Mouse (Mus musculus) left cerebral cortex, adult 2 months (tissue): ENCODE data around the gene Styxl1. TPM values are rescaled to one million over a fixed set of nuclear protein-coding genes. Genes with fewer than 3 reads are reported as not detected.
A peak's percentile ranks its signal among the peaks of the same experiment; 100 is the strongest.

Experiments
- DNase-seq, 2 experiments: peaks; one replicate each; pipeline ENCODE4 v3.0.0; 2021 to 2022; ENCODE audit warnings: low spot score in 2 of 2, mixed read lengths in 1 of 2; ENCODE audit errors: extremely low spot score in 1 of 2
- H3K27ac ChIP-seq: fragments of 200-600 bp; 2 replicates; pipeline ENCODE4 v1.8.1; 2022
- H3K4me3 ChIP-seq: fragments of 200-600 bp; 2 replicates; pipeline ENCODE4 v1.8.1; 2022
- CTCF ChIP-seq: fragments of 200-600 bp; IDR thresholded peaks from 2 replicates; pipeline ENCODE4 v1.8.1; 2022; ENCODE audit warnings: antibody characterized with exemption, mild to moderate bottlenecking, moderate library complexity
- intact Hi-C: fragments of 180-260 bp; cut with DNase I; formaldehyde crosslinking; loops from one replicate; pipeline ENCODE4 v1.15.1; 2025
- total RNA-seq, 2 experiments: library from RNA; stranded (reverse); gene quantifications; 2 replicates each; pipeline ENCODE4 v1.2.3; 2021

The Styxl1 gene
- total RNA-seq, 2 experiments from 2014 or later, result not detected

DNA sequence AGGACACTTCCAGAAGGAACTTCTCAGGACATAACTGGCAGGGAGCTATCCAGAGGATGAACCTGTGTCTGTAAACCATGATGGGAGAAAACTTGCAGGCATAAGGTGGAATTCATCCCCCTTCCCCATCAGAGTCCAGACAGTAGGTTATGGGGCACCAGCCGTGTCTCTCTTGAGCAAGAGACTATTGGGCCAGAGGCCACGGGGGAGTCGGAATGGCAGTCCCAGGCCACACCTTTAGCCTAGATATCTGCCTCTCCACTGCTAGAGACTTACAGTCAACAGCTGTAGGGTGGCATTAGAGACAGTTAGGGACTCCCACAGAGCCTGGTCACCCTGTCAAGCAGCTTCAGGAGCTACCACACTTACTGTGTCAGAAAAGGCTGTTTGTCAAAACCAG is 16.3 kb downstream of the Styxl1 start:
- H3K4me3 ChIP-seq, result no peak overlapping the region
- TF ChIP-seq CTCF, result no peak
- H3K27ac ChIP-seq, result no peak overlapping the region
- intact Hi-C loops, result loop anchor here (2.0 to 5.0 kb wide), 4 partner anchors 131 to 360 kb away; no protein-coding TSS in a partner anchor
- DNase-seq, result no peak

DNA sequence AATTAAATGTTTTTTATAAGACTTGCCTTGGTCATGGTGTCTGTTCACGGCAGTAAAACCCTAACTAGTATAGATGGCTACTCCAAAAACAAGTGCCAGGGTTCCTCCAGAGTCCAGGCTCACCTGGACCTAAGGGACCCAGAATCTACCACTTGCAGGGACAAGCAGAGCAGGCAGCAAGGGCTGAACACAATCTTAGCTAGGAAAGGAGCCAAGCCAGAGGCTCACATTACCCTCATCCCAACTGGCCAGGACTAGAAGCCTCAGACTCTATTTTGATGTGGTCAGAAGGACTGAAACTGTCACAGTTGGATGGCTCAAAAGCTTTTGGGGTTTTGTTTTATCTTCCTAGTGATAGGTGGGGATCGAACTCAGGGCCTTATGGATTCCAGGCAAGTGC is 26.6 kb downstream of the Styxl1 start:
- H3K27ac ChIP-seq, result no peak overlapping the region
- DNase-seq, result no peak
- intact Hi-C loops, result no loop called here
- no peak overlapping the region for H3K4me3 ChIP-seq
- TF ChIP-seq CTCF, result no peak

DNA sequence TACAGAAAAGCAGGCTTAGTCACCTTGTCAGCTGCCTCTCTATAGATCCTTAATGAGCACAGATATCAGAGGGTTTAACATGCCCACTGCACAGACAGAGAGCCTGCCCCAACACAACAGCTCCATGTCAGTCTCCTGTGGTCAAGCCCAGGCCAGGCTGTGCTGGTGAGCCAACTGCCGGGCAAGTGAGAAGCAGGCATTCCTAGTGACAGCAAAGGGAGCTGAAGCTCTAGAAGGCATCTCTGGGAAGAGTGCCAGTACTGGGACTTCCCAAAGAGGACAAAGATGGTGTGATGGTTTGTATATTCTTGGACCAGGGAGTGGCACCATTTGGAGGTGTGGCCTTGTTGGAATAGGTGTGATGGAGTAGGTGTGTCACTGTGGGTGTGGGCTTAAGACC is 27.1 kb downstream of the Styxl1 start:
- H3K27ac ChIP-seq, result no peak overlapping the region

DNA sequence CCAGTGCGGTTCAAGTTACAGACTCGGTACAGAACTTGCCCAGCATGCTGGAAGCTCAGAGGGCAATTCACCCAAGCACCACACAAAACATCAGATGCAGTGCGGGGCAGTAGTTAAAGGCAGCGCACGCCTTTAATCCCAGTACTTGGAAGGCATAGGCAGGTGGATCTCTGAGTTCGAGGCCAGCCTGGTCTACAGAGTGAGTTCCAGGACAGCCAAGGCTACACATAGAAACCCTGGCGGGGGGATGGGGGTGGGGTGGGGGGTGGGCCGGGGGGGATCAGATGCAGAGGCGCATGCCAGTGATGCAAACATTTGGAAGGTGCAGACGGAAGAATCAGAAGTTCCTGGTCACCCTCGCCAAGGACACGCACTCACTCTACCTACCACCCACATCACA is 33.4 kb downstream of the Styxl1 start:
- Histone ChIP-seq H3K4me3 (peak overlapping the region; percentile 87), H3K27ac (no peak overlapping the region)
- no peak for TF ChIP-seq CTCF
- DNase-seq, result no peak
- intact Hi-C loops, result loop anchor here (5.0 kb wide), 1 partner anchor 57 kb away; no protein-coding TSS in a partner anchor

More for the DNA sequence above, 27.1 kb downstream of the Styxl1 start:
- no peak for DNase-seq
- TF ChIP-seq CTCF, result no peak
- no peak overlapping the region for H3K4me3 ChIP-seq
- intact Hi-C loops, result no loop called here

DNA sequence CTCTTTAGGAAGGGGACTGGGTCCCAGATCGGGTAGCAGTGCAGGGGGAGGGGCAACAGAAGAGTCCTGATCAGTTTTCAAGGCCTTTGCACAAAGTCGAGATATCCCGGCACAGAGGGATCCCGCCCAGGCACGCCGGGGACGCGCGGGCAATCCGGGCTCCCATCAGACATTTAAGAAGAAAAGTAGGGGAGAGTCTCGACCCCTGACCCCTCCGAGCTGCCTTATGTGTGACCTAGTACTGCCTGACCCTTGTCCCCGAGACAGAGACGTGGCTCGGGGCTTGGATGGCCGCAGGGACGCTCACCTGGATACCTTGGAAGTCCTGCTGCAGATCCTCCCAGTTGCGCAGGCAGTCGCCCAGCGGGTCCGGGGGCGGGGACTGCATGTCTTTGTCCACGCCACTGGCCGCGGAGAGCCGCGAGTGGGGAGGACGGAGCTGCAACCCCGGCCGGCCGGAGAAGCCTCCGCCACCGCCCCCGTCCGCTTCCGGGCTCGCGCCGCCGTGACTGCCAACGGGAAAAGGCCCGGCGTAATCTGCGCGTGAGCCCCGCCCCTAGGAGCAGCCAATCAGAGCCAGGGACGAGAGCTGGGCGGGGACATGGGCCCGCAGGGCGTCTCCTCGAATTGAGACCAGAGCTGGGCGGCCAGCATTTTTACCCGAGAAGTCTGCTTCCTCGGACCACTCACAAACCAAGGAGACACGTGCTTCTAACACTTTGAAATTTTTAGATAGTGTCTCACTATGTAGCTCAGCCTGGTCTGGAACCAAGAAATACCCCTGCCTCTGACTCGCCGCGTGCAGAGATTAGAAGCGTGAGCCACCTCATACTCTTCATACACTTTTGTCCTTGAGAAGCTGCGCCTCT is 34.2 kb downstream of the Styxl1 start, which contains the start of gene Tmem120a:
Gene Tmem120a, minus strand, starts transcription at position 708 of the 869 bp plus-strand sequence.
- TF ChIP-seq CTCF, result no peak; the same call in 1 of the 2 replicates
- peak within 1 kb of the TSS; percentile 84 for H3K27ac ChIP-seq
- H3K4me3 ChIP-seq, result peak within 1 kb of the TSS; percentile 87
- intact Hi-C loops, result loop anchor here (5.0 kb wide), 1 partner anchor 57 kb away; no protein-coding TSS in a partner anchor
- peak; percentile 92 to 95 for DNase-seq

DNA sequence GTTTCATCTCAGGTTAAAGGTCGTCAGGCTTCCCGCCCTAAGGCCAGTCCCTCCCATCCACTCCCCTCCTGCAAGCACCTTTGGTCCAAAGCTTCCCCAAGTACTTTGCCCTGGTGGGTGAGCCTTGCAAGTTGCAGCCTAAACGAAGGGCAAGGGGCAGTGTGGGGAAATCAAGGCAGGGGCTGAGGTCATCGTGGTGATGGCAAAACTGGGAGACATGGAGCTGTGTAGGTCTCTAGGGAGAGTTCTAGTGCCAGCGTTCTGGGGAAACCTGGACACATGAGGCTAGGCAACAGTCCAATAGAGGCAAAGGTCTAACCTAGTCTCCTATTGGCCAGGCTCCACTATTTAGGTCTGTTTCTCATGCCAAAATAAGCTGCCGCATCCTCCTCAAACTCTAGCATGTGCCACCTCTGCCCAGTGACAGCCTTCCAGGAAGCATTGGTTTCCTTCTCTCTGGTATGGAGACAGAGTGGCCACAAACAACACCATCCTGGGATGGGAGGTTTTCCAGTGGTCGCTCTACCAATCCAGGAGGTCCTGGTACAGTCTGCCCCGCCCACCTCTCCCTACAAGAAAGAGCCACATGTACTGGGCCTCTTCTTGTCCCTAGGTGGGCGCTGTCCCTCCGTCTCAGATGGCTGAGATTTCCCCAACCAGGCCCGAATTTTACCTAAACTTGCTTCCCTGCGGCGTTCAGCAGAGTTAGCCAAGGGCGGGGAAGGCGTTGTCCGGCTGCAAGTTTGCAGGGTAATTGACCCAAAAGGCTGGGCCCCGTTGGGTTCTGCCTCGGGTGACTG is 35.0 kb downstream of the Styxl1 start:
- Histone ChIP-seq H3K27ac (no peak overlapping the region), H3K4me3 (peak overlapping the region; percentile 87)
- no peak for TF ChIP-seq CTCF
- intact Hi-C loops, result loop anchor here (5.0 kb wide), 1 partner anchor 56 kb away; no protein-coding TSS in a partner anchor
- no peak for DNase-seq

DNA sequence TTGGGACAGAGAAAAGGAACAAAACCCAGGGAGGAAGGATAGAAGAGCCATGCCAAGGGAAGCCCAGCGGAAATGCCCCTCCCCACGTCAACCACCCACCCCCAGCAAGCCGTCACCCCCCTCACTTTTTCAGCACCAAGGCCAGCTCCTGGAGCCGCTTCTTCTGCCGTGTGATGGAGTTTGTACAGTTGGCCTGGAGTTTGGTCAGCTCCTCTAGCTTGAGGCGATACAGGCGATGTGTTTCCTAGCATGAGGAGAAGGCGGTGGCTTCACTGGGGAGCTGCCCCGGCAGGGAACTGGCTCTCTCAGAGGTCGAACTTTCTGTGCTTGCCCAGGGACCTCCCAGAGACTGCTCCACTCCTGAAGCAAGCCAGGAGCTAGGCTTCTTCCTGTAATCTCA is 36.0 kb downstream of the Styxl1 start:
- no peak for TF ChIP-seq CTCF

DNA sequence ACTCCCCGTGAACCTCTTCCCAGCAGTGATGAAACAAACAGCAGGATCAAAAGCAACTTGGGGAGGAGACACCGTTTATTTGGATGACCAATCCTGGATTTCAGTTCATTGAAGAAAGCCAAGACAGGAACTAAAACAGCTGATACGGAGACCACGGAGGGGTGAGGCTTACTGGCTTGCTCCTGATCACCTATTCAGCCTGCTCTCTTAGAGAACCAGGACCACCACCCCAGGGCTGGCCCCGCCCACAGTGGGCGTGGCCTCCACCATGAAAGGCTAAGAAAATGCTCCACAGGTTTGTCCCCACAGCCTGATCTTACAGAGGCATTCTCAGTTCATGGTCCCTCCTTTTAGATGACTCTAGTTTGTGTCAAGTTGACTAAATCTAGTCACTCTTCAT is 39.9 kb downstream of the Styxl1 start:
- intact Hi-C loops, result no loop called here
- TF ChIP-seq CTCF, result no peak

More for the DNA sequence above, 36.0 kb downstream of the Styxl1 start:
- Histone ChIP-seq H3K27ac (no peak overlapping the region), H3K4me3 (no peak overlapping the region)
- intact Hi-C loops, result loop anchor here (5.0 kb wide), 1 partner anchor 55 kb away; no protein-coding TSS in a partner anchor
- DNase-seq, result no peak

DNA sequence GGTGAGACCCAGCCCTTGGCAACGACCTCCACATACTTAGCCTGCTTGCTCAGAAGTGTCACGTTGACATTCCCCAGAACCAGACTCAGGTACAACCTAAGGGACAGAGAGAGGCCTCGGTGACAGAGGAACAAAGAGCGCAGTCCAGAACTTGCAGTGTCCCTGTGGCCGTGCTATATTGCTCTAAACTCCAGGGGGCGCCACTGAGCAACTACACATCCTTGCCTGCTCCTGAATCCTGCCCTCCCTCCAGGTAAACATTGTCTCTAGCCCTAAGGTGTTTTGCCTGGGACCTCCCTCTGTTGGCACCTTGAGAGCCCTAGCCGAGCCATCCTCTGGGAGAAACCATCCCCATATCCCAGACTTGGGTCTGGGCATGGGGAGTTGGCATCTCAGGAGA is 41.0 kb downstream of the Styxl1 start:
- Histone ChIP-seq H3K27ac (no peak overlapping the region), H3K4me3 (no peak overlapping the region)
- DNase-seq, result no peak
- intact Hi-C loops, result no loop called here
- TF ChIP-seq CTCF, result peak; percentile 54

More for the DNA sequence above, 39.9 kb downstream of the Styxl1 start:
- DNase-seq, result no peak
- Histone ChIP-seq H3K4me3 (no peak overlapping the region), H3K27ac (no peak overlapping the region)

DNA sequence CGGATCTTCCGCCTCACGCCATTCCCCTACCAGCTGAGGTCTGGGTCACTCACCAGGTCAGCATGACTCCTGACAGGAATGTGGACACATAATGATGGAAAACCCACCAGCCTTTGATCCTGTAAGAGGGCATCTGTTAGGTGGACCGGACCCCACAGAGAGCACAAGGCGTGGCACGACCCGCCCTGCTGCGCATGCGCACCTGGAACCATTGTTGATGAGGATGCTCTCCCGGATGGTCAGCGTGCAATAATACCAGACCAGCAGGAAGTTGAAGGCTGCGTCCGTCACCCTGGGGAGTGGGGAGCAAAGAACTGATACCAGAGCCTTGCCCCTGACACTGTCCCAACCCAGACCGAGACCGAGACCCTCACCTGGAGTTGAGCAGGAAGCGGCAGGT is 41.6 kb downstream of the Styxl1 start:
- no peak for DNase-seq
- no peak overlapping the region for H3K4me3 ChIP-seq
- no peak for TF ChIP-seq CTCF
- intact Hi-C loops, result no loop called here
- no peak overlapping the region for H3K27ac ChIP-seq

DNA sequence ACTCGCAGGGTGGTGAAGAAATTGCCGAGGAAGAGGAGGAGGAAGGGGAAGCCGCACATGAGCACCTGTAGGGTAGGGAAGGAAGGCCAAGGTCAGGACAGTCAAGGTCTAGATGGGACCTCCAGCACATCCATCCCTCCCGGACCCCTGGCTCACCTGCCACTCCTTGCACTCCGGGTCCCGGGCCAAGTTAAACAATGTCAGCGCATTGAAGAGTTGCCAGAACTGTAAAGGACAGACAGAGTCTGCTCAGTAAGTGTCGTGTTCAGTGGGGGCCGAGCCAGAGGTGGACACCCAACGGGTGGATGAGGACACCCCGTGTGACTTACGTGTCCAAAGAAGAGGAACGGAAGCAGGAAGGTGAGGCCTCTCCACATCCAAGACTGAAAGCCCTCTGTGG is 42.4 kb downstream of the Styxl1 start:
- intact Hi-C loops, result no loop called here
- H3K27ac ChIP-seq, result no peak overlapping the region
- DNase-seq, result no peak
- H3K4me3 ChIP-seq, result no peak overlapping the region
- no peak for TF ChIP-seq CTCF
